Mouse (Mus musculus): ENCODE measurements at regions not wholly inside any gene's neighbourhood (a gene's known extent, or its start where the extent isn't known, plus 50 kb on each side); places are given as distances from the start of the nearest gene placed in this dataset.

DNA sequence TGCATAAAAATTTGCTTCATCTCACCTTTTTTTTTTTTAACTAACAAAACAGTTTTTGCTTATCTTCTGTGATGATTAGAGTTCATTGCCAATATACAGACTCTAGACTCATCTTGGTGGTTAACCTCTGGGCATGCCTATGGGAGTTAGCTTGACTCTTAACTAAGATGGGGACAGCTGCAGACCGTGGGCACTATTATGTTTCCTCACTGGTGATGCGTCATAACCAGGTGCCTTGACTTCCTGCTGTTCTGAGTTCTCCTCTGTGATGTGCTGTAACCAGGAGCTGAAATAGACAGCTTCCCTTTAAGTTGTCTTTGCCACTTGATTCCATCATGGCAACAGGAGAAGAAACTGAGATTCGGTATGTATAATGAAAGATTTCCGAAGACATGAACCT, 105.4 kb upstream of the C1qtnf3 start:
- Histone ChIP-seq H3K4me3 (replicated peaks) (no peak overlapping the region), H3K9ac (replicated peaks) (no peak overlapping the region), H3K36me3 (no peaks in the 10 kb centered on the region), H3K27ac (no peak overlapping the region), H3K9me3 (no peaks in the 10 kb centered on the region), H3K4me1 (replicated peaks) (no peaks in the 10 kb centered on the region), H3K4me2 (replicated peaks) (no peak overlapping the region), H3K27me3 (no peaks in the 10 kb centered on the region)
- WGBS: 95% methylated on average over 4 of the region's 4 CpGs
- no peak for ATAC-seq

DNA sequence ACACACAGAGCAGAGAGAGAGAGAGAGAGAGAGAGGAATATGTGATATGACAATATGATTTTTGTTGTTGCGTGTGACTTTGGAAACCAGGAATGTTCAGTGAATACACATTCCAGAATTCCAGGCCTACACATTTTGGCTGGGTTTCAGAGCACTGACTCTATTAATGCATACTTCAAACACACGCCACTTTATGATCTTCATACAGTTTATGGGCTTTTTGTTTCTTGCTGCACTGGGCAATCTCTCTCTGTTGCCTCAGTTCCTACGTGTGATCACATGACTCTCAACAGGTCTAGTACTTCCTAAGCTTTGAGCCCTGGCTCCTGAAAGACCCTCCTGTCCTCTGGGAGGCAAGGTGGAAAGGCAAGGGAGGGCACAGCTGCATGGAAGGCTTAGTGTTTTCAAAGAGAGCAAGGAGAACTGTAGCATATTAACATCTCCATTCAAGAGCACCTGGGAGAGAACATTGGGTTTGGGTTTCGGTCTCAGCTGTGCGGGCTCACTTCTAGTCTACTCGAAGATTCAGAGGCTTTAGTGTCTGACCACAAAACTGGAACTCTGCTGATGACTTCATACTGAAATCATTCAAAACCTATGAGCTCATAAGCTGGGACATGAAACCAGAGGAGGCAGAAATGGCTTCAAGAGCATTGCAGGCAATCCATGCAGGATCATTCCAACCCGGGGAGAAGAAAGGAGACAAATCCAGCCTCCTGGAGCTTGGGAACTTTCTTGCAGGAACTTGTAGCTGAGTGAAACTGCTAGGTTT, 87.9 kb upstream of the C1qtnf3 start:
- H3K4me3 ChIP-seq (replicated peaks): no peak overlapping the region
- 90% methylated on average over 7 of the region's 7 CpGs for WGBS
- H3K9ac ChIP-seq (replicated peaks): no peak overlapping the region
- H3K9me3 ChIP-seq: no peaks in the 10 kb centered on the region
- no peak for ATAC-seq
- H3K4me2 ChIP-seq (replicated peaks): no peak overlapping the region
- no peaks in the 10 kb centered on the region for H3K27me3 ChIP-seq
- H3K27ac ChIP-seq: no peak overlapping the region
- H3K36me3 ChIP-seq: no peaks in the 10 kb centered on the region
- no peaks in the 10 kb centered on the region for H3K4me1 ChIP-seq (replicated peaks)

GRCm38 (mm10) chr15:10865109-10865508, 87.0 kb upstream of the C1qtnf3 start:
- WGBS: 88% methylated on average over 5 of the region's 5 CpGs
- H3K4me1 ChIP-seq (replicated peaks): no peaks in the 10 kb centered on the region
- H3K36me3 ChIP-seq: no peaks in the 10 kb centered on the region
- no peak overlapping the region for H3K4me3 ChIP-seq (replicated peaks)
- no peaks in the 10 kb centered on the region for H3K27me3 ChIP-seq
- no peak overlapping the region for H3K27ac ChIP-seq
- H3K9ac ChIP-seq (replicated peaks): no peak overlapping the region
- H3K4me2 ChIP-seq (replicated peaks): no peak overlapping the region
- no peak for ATAC-seq
- H3K9me3 ChIP-seq: no peaks in the 10 kb centered on the region

DNA sequence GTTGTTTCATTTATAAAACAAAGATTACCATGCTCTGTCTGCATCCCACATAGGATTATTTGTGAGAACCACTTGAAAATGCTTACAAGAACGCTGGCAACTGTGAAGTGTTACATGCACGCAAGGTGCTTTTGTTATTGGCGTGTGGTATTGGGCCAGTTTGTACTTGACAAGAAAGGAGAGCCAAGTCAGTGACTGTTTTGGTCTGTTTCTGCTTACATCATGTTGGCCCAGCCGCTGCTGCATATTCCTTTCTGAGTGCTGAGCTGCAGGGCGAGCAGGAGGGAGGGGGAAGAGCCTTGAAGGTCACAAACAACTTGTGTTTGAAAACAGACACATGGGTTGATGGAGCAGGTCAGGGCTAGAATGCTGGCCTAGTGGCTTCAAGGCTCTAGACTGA, 85.3 kb upstream of the C1qtnf3 start:
- WGBS: 85% methylated on average over 5 of the region's 5 CpGs

GRCm38 (mm10) chr15:10868115-10868514, 84.0 kb upstream of the C1qtnf3 start:
- Histone ChIP-seq H3K27me3 (no peaks in the 10 kb centered on the region), H3K27ac (no peak overlapping the region), H3K9ac (replicated peaks) (no peak overlapping the region), H3K9me3 (no peaks in the 10 kb centered on the region), H3K4me2 (replicated peaks) (no peak overlapping the region), H3K4me3 (replicated peaks) (no peak overlapping the region), H3K4me1 (replicated peaks) (no peaks in the 10 kb centered on the region), H3K36me3 (no peaks in the 10 kb centered on the region)
- ATAC-seq: no peak
- 88% methylated on average over 7 of the region's 7 CpGs for WGBS

More for the DNA sequence above, 85.3 kb upstream of the C1qtnf3 start:
- Histone ChIP-seq H3K36me3 (no peaks in the 10 kb centered on the region), H3K9me3 (no peaks in the 10 kb centered on the region), H3K27ac (no peak overlapping the region), H3K4me1 (replicated peaks) (no peaks in the 10 kb centered on the region), H3K9ac (replicated peaks) (no peak overlapping the region), H3K4me2 (replicated peaks) (no peak overlapping the region), H3K4me3 (replicated peaks) (no peak overlapping the region), H3K27me3 (no peaks in the 10 kb centered on the region)
- no peak for ATAC-seq

GRCm38 (mm10) chr15:10868716-10869585, 83.2 kb upstream of the C1qtnf3 start:
- no peaks in the 10 kb centered on the region for H3K27me3 ChIP-seq
- H3K9me3 ChIP-seq: no peaks in the 10 kb centered on the region
- 76% methylated on average over 14 of the region's 14 CpGs for WGBS
- H3K27ac ChIP-seq: no peak overlapping the region
- no peak overlapping the region for H3K4me3 ChIP-seq (replicated peaks)
- H3K9ac ChIP-seq (replicated peaks): no peak overlapping the region
- H3K4me2 ChIP-seq (replicated peaks): no peak overlapping the region
- ATAC-seq: 0 out of 2 replicates have a peak, but pooled peaks have one; percentile 34
- H3K36me3 ChIP-seq: no peaks in the 10 kb centered on the region
- no peaks in the 10 kb centered on the region for H3K4me1 ChIP-seq (replicated peaks)

GRCm38 (mm10) chr15:10869879-10870278, 82.3 kb upstream of the C1qtnf3 start:
- no peaks in the 10 kb centered on the region for H3K9me3 ChIP-seq
- no peaks in the 10 kb centered on the region for H3K36me3 ChIP-seq
- ATAC-seq: peak; percentile 29; the same call in 1 of the 2 replicates
- no peak overlapping the region for H3K4me3 ChIP-seq (replicated peaks)
- H3K9ac ChIP-seq (replicated peaks): no peak overlapping the region
- H3K27ac ChIP-seq: no peak overlapping the region
- no peaks in the 10 kb centered on the region for H3K27me3 ChIP-seq
- no peaks in the 10 kb centered on the region for H3K4me1 ChIP-seq (replicated peaks)
- 52% methylated on average over 13 of the region's 13 CpGs for WGBS
- no peak overlapping the region for H3K4me2 ChIP-seq (replicated peaks)

- Histone ChIP-seq H3K4me3 (replicated peaks) (no peak overlapping the region), H3K4me1 (replicated peaks) (no peaks in the 10 kb centered on the region), H3K4me2 (replicated peaks) (no peak overlapping the region), H3K36me3 (no peaks in the 10 kb centered on the region), H3K27ac (no peak overlapping the region), H3K27me3 (no peaks in the 10 kb centered on the region), H3K9ac (replicated peaks) (no peak overlapping the region), H3K9me3 (no peaks in the 10 kb centered on the region)
- ATAC-seq: peak; percentile 75
- WGBS: 18% methylated on average over 13 of the region's 13 CpGs
These were observed 79.7 kb upstream of the C1qtnf3 start for GRCm38 (mm10) chr15:10872322-10872967.

DNA sequence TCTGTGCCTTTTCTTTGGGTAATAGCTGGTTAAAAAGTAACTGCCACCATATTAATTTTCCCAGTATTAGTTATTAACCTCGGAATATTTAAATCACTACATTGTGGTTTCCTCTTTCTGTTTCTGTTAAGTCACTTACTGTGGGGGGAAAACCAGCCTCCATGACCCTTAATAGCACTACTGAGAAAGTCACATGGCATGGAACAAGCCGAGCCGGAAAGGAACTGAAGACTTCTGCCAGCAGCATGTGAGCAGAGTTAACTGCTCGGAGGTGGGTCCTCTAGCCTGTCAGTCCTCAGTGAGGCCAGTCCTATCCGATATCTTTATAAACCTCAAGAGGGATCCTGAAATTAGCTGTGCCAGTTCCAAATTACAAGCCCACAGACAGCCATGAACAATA, 75.8 kb upstream of the C1qtnf3 start:
- WGBS: 88% methylated on average over 5 of the region's 5 CpGs
- Histone ChIP-seq H3K4me1 (replicated peaks) (no peaks in the 10 kb centered on the region), H3K36me3 (no peaks in the 10 kb centered on the region), H3K4me3 (replicated peaks) (no peak overlapping the region), H3K9ac (replicated peaks) (no peak overlapping the region), H3K27ac (no peak overlapping the region), H3K27me3 (no peaks in the 10 kb centered on the region), H3K4me2 (replicated peaks) (no peak overlapping the region), H3K9me3 (no peaks in the 10 kb centered on the region)
- ATAC-seq: no peak

- Histone ChIP-seq H3K27ac (no peak overlapping the region), H3K4me1 (replicated peaks) (no peaks in the 10 kb centered on the region), H3K9me3 (no peaks in the 10 kb centered on the region; the same call in 1 of the 2 replicates), H3K4me3 (replicated peaks) (no peak overlapping the region), H3K27me3 (no peaks in the 10 kb centered on the region), H3K36me3 (no peaks in the 10 kb centered on the region), H3K4me2 (replicated peaks) (no peak overlapping the region), H3K9ac (replicated peaks) (no peak overlapping the region)
- ATAC-seq: no peak
- WGBS: 87% methylated on average over 1 of the region's 1 CpGs
These were observed 70.4 kb upstream of the C1qtnf3 start for GRCm38 (mm10) chr15:10881726-10882125.

DNA sequence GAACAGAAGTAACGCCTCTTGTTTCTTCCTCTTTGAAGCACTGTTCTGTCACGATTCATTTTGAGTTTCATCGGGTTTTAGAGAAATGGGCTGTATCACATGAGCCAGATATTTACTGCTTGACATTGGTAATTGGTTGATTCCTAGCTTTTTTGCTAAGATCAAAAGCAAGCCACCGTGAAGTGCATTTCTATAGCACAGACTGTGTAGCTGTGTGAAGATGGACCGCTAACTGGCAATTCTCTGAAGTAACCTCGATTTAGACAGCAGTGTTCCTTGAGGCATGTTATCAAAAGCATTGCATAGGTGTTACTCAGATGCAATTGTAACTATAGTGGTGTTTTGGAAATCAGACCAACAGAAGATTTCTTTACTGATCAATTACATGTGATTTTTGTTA, 64.1 kb upstream of the C1qtnf3 start:
- Histone ChIP-seq H3K4me2 (replicated peaks) (no peak overlapping the region), H3K36me3 (no peaks in the 10 kb centered on the region), H3K27me3 (no peaks in the 10 kb centered on the region), H3K9me3 (no peaks in the 10 kb centered on the region; the same call in 1 of the 2 replicates), H3K9ac (replicated peaks) (no peak overlapping the region), H3K27ac (no peak overlapping the region), H3K4me3 (replicated peaks) (no peak overlapping the region), H3K4me1 (replicated peaks) (0 out of 2 replicates have a peak, but pooled peaks cover 2% of the 10 kb centered on the region)
- WGBS: 84% methylated on average over 6 of the region's 6 CpGs
- ATAC-seq: no peak
